Mouse (Mus musculus) ES-E14 (cell line): ENCODE measurements at regions not wholly inside any gene's neighbourhood (a gene's known extent, or its start where the extent isn't known, plus 50 kb on each side); places are given as distances from the start of the nearest gene placed in this dataset.

Source experiments
- DNase-seq: peaks from one replicate; pipeline ENCODE4 v3.0.0-alpha.2; 2013; ENCODE audit warnings: low read depth, low spot score
- H3K27ac ChIP-seq: 2 replicates; pipeline ENCODE4 v1.5.1; 2012; ENCODE audit warnings: low read depth, mild to moderate bottlenecking, low read length, moderate library complexity, mixed read lengths; ENCODE audit not compliant: poor library complexity, insufficient read depth, severe bottlenecking
- H3K36me3 ChIP-seq: 2 replicates; pipeline ENCODE4 v1.6.1; 2012; ENCODE audit warnings: mild to moderate bottlenecking, low read length, moderate library complexity, mixed read lengths; ENCODE audit not compliant: control insufficient read depth, poor library complexity, insufficient read depth, severe bottlenecking
- H3K4me1 ChIP-seq, 2 experiments: fragments of 150-350 bp in 1 of 2; sonication (generic) in 1 of 2; 2 replicates each; pipeline ENCODE4 v1.6.1; 2012; ENCODE audit warnings: low read length in 2 of 2, mild to moderate bottlenecking in 1 of 2, mixed read lengths in 1 of 2; ENCODE audit not compliant: control insufficient read depth in 2 of 2, insufficient read depth in 2 of 2, poor library complexity in 1 of 2
- H3K4me3 ChIP-seq, 2 experiments: fragments of 150-350 bp in 1 of 2; sonication (generic) in 1 of 2; 2 replicates each; pipeline ENCODE4 v1.5.1; 2012; ENCODE audit warnings: low read length in 2 of 2, low read depth in 1 of 2, mild to moderate bottlenecking in 1 of 2, mixed read lengths in 1 of 2; ENCODE audit not compliant: insufficient read depth in 1 of 2, poor library complexity in 1 of 2, severe bottlenecking in 1 of 2
- H3K9ac ChIP-seq: 2 replicates; pipeline ENCODE4 v1.6.1; 2012; ENCODE audit warnings: low read depth, mild to moderate bottlenecking, low read length, mixed read lengths; ENCODE audit not compliant: poor library complexity, insufficient read depth, severe bottlenecking
- H3K9me3 ChIP-seq: fragments of 150-350 bp; sonication (generic); 2 replicates; pipeline ENCODE4 v1.6.1; 2012; ENCODE audit warnings: low read depth, mild to moderate bottlenecking, low read length; ENCODE audit not compliant: control insufficient read depth, insufficient read depth
- CHD2 ChIP-seq: IDR thresholded peaks from 2 replicates; pipeline ENCODE4 v1.6.1; 2014; ENCODE audit warnings: mild to moderate bottlenecking, low read depth, low read length, inconsistent platforms
- HCFC1 ChIP-seq: IDR thresholded peaks from 2 replicates; pipeline ENCODE4 v1.6.1; 2012; ENCODE audit warnings: low read length, inconsistent platforms, borderline replicate concordance; ENCODE audit not compliant: insufficient read depth
- MAFK ChIP-seq: IDR thresholded peaks from 2 replicates; pipeline ENCODE4 v1.6.1; 2014; ENCODE audit warnings: mild to moderate bottlenecking, low read depth, low read length, inconsistent platforms; ENCODE audit not compliant: insufficient read depth
- ZC3H11A ChIP-seq: IDR thresholded peaks from 2 replicates; pipeline ENCODE4 v1.6.1; 2012; ENCODE audit warnings: low read depth, mild to moderate bottlenecking, inconsistent platforms, low read length, borderline replicate concordance
- ZNF384 ChIP-seq: IDR thresholded peaks from 2 replicates; pipeline ENCODE4 v1.6.1; 2012; ENCODE audit warnings: low read depth, low read length, inconsistent platforms
- in situ Hi-C, 2 experiments: fragments of 600-800 bp; cut with MboI; formaldehyde crosslinking; loops; one replicate each; pipeline ENCODE4 v1.15.1; 2025; ENCODE audit warnings: low sequenced_read_pairs in 2 of 2, inconsistent platforms in 1 of 2; ENCODE audit not compliant: unreplicated experiment in 2 of 2

GRCm38 (mm10) chr13:37580806-37581205 lies 197.4 kb upstream of the Rreb1 start:
- H3K27ac ChIP-seq, result no peak overlapping the region
- no peaks in the 10 kb centered on the region for H3K36me3 ChIP-seq
- no peak overlapping the region for H3K4me3 ChIP-seq
- H3K9me3 ChIP-seq, result no peaks in the 10 kb centered on the region
- no peak for TF ChIP-seq HCFC1
- no peak for TF ChIP-seq CHD2
- TF ChIP-seq MAFK, result no peak
- no peak for TF ChIP-seq ZNF384
- no peak for TF ChIP-seq ZC3H11A
- H3K4me1 ChIP-seq, result no peaks in the 10 kb centered on the region
- no peak overlapping the region for H3K9ac ChIP-seq
- in situ Hi-C loops, result no loop called here
- no peak for DNase-seq

- Histone ChIP-seq H3K27ac (no peak overlapping the region), H3K9ac (no peak overlapping the region), H3K4me3 (no peak overlapping the region), H3K4me1 (no peaks in the 10 kb centered on the region), H3K9me3 (no peaks in the 10 kb centered on the region), H3K36me3 (no peaks in the 10 kb centered on the region)
- in situ Hi-C loops, result no loop called here
- no peak for DNase-seq
- no peak for TF ChIP-seq MAFK
- TF ChIP-seq CHD2, result no peak
- TF ChIP-seq HCFC1, result no peak
- no peak for TF ChIP-seq ZC3H11A
- no peak for TF ChIP-seq ZNF384
These were observed 196.8 kb upstream of the Rreb1 start for GRCm38 (mm10) chr13:37581374-37581773.

DNA sequence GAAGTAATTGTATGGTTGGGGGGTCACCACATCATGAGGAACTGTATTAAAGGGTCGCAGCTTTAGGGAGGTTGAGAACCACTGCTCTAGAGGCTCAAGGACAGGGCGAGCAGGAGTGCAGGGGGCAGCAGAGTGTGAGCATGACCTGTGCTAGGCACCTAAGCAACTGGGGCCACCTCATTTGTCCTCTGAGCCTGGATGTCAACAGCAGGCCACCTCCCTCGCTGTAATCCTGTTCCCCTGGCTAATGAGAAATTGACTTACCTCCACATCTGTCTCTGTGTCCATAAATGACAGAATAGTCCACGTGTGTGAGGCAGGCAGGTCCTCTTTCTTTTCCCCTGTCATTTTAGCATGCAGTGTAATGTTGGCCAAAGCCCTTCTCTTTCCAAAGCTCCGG lies 192.7 kb upstream of the Rreb1 start:
- no peaks in the 10 kb centered on the region for H3K4me1 ChIP-seq
- H3K9ac ChIP-seq, result no peak overlapping the region
- H3K36me3 ChIP-seq, result no peaks in the 10 kb centered on the region
- no peak for DNase-seq
- in situ Hi-C loops, result no loop called here
- H3K4me3 ChIP-seq, result no peak overlapping the region
- no peak overlapping the region for H3K27ac ChIP-seq
- H3K9me3 ChIP-seq, result no peaks in the 10 kb centered on the region
- TF ChIP-seq CHD2, result no peak
- TF ChIP-seq ZNF384, result no peak
- TF ChIP-seq MAFK, result no peak
- TF ChIP-seq HCFC1, result no peak
- TF ChIP-seq ZC3H11A, result no peak

GRCm38 (mm10) chr13:37586511-37586910 lies 191.7 kb upstream of the Rreb1 start:
- Histone ChIP-seq H3K4me3 (no peak overlapping the region), H3K9ac (no peak overlapping the region), H3K9me3 (no peaks in the 10 kb centered on the region), H3K4me1 (no peaks in the 10 kb centered on the region), H3K27ac (no peak overlapping the region), H3K36me3 (no peaks in the 10 kb centered on the region)
- TF ChIP-seq MAFK, result no peak
- TF ChIP-seq HCFC1, result no peak
- no peak for TF ChIP-seq ZC3H11A
- no peak for TF ChIP-seq ZNF384
- TF ChIP-seq CHD2, result no peak
- in situ Hi-C loops, result no loop called here
- DNase-seq, result no peak

- in situ Hi-C loops, result no loop called here
- DNase-seq, result no peak
- Histone ChIP-seq H3K36me3 (no peaks in the 10 kb centered on the region), H3K4me1 (peaks cover 0 to 3% of the 10 kb centered on the region in 2 experiments; a peak in 1 of 4 replicates), H3K4me3 (no peak overlapping the region), H3K9me3 (no peaks in the 10 kb centered on the region), H3K27ac (no peak overlapping the region), H3K9ac (no peak overlapping the region)
- TF ChIP-seq MAFK (no peak), ZC3H11A (no peak), HCFC1 (no peak), CHD2 (no peak)
These were observed 190.3 kb upstream of the Rreb1 start for GRCm38 (mm10) chr13:37587911-37588310.
